Mouse (Mus musculus) liver, postnatal 0 days (tissue): ENCODE results near the gene Zfp704.

Experiments used
- CTCF ChIP-seq: sonication (generic); IDR thresholded peaks from 2 replicates; pipeline ENCODE4 v1.5.1; 2016; ENCODE audit warnings: antibody characterized with exemption, low read depth
- EP300 ChIP-seq: IDR thresholded peaks from 2 replicates; pipeline ENCODE4 v1.6.1; 2016; ENCODE audit warnings: antibody characterized with exemption, low read depth, mild to moderate bottlenecking

DNA sequence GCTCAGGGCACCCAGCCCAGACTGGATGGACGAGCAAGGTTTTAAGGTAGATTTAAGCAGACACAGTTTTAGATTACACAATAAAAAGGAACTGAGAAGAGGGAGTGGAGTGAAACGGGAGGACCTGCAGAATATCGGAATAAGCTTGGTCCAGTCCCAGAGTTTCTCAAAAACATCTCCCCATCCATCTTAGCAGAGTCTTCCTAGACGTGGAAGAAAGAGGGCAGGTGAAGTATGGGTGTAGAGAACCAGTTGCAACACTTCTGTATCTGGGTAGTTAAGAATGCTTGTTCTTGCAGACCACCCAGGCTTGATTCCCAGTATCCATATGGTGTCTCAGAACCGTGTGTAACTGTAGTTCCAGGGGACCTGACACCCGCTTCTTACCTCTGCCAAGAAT lies 149.6 kb downstream of the Zfp704 start:
- TF ChIP-seq CTCF (no peak), EP300 (no peak)
